In genomic region chr2:79601691-79602116, GRCm38 (mm10) we compare ENCODE assay signal across 7 mouse cellular contexts. TPM values are rescaled to one million over a fixed set of nuclear protein-coding genes. Genes with fewer than 3 reads are reported as not detected.
DNase-seq lines count a peak whose midpoint lies in the region; ATAC-seq and TF ChIP-seq lines count a peak whose summit lies in the region.

No protein-coding gene starts in this region.

- H3K4me1 ChIP-seq in kidney, adult 2 months (ENCODE audit: control insufficient read depth, insufficient read depth, low read length), result peaks cover 3% of the 10 kb centered on the region; the same call in 1 of the 2 replicates
- peaks cover 9% of the 10 kb centered on the region; the same call in 1 of the 2 replicates for H3K4me1 ChIP-seq in stomach, embryonic 15.5 days

- WGBS in kidney, adult 2 months, result 35% methylated on average over 4 of the region's 4 CpGs
- WGBS in stomach, embryonic 15.5 days, result 27% methylated on average over 4 of the region's 4 CpGs

- no peak for ATAC-seq in stomach, embryonic 15.5 days (ENCODE audit: insufficient read depth, low FRiP score, low read depth)

- TF ChIP-seq CTCF in kidney, adult 2 months (conservative IDR thresholded peaks at IDR 0.05; ENCODE audit: insufficient read depth, insufficient read length, low read depth, low read length), result no peak

- no peak for TF ChIP-seq POLR2A in kidney, adult 2 months (IDR thresholded peaks at IDR 0.05; ENCODE audit: low read depth, low read length)

- peak; percentile 8 for DNase-seq in urinary bladder, postnatal 14 days (ENCODE audit: low spot score)
- DNase-seq in urinary bladder, adult 2 months (ENCODE audit: low spot score), result no peak
- DNase-seq in cerebellum, postnatal 25 days, result peak; percentile 28 to 57
- peak; percentile 47 for DNase-seq in kidney, adult 2 months
- no peak for DNase-seq in right cerebral cortex, postnatal 14 days
- DNase-seq in spleen, postnatal 4 days (ENCODE audit: low spot score in 2 of 2), result no peak

- H3K9me3 ChIP-seq in stomach, embryonic 15.5 days, result no peaks in the 10 kb centered on the region

- H3K27ac ChIP-seq in kidney, adult 2 months (ENCODE audit: insufficient read depth, low read depth, low read length), result peak overlapping the region; percentile 49
- peak overlapping the region; percentile 49; the same call in 1 of the 2 replicates for H3K27ac ChIP-seq in stomach, embryonic 15.5 days

- no peaks in the 10 kb centered on the region for H3K36me3 ChIP-seq in kidney, adult 2 months (ENCODE audit: control insufficient read depth, insufficient read depth, low read length)
- H3K36me3 ChIP-seq in stomach, embryonic 15.5 days, result no peaks in the 10 kb centered on the region

- no peak overlapping the region for H3K9ac ChIP-seq in stomach, embryonic 15.5 days

- no peaks in the 10 kb centered on the region for H3K27me3 ChIP-seq in kidney, adult 2 months (replicated peaks; ENCODE audit: control insufficient read depth, insufficient read depth, low read length)
- H3K27me3 ChIP-seq in stomach, embryonic 15.5 days (replicated peaks), result no peaks in the 10 kb centered on the region

- no peak overlapping the region for H3K4me2 ChIP-seq in stomach, embryonic 15.5 days

- H3K4me3 ChIP-seq in kidney, adult 2 months (ENCODE audit: insufficient read depth, low read depth, low read length), result no peak overlapping the region
- H3K4me3 ChIP-seq in stomach, embryonic 15.5 days (replicated peaks), result no peak overlapping the region

RNA-seq across cellular contexts. Expression of gene Itprid2, which starts 33.4 kb away (rescaled TPM):
- 12.0 and 44.6 TPM in 2 replicates for polyA plus RNA-seq in urinary bladder, adult 2 months (2012; rRNA removed)
- polyA plus RNA-seq in kidney, adult 2 months (2012; rRNA removed), result 17.0 and 22.8 TPM in 2 replicates
- polyA plus RNA-seq in stomach, embryonic 15.5 days (2015; fragmentation: Nextera tagmentation; extraction: Ambion mirVana), result 20.8 and 21.5 TPM in 2 replicates

Comparison
In these comparisons a context has a peak if more than half of its experiments do, and no peak if none do; other contexts are left out.
1. DNase-seq: peak in urinary bladder, postnatal 14 days (single experiment), cerebellum, postnatal 25 days (2 of 2) and kidney, adult 2 months (single experiment); none in urinary bladder, adult 2 months (single experiment), right cerebral cortex, postnatal 14 days (single experiment) and spleen, postnatal 4 days (0 of 2).